Mouse (Mus musculus) brain, embryonic 14.5 days (tissue): ENCODE measurements at regions not wholly inside any gene's neighbourhood (a gene's known extent, or its start where the extent isn't known, plus 50 kb on each side); places are given as distances from the start of the nearest gene placed in this dataset.

ENCODE experiments used
- CTCF ChIP-seq: fragments of 200-500 bp; IDR thresholded peaks from 2 replicates; pipeline ENCODE4 v1.5.1; 2012; ENCODE audit warnings: inconsistent platforms, mild to moderate bottlenecking, moderate library complexity, borderline replicate concordance; ENCODE audit not compliant: insufficient read depth, insufficient read length; ENCODE audit errors: extremely low read depth
- POLR2A ChIP-seq: fragments of 200-500 bp; IDR thresholded peaks from 2 replicates; pipeline ENCODE4 v1.6.1; 2012; ENCODE audit warnings: mild to moderate bottlenecking, inconsistent platforms, borderline replicate concordance; ENCODE audit not compliant: poor library complexity, insufficient read depth, insufficient read length, severe bottlenecking; ENCODE audit errors: extremely low read depth

- no peak for TF ChIP-seq POLR2A
- TF ChIP-seq CTCF = no peak
Measured at GRCm38 (mm10) chr17:89519413-89519812, 318.9 kb upstream of the Fshr start.
